ENCODE assay signal across 19 mouse cellular contexts in the genomic region with DNA sequence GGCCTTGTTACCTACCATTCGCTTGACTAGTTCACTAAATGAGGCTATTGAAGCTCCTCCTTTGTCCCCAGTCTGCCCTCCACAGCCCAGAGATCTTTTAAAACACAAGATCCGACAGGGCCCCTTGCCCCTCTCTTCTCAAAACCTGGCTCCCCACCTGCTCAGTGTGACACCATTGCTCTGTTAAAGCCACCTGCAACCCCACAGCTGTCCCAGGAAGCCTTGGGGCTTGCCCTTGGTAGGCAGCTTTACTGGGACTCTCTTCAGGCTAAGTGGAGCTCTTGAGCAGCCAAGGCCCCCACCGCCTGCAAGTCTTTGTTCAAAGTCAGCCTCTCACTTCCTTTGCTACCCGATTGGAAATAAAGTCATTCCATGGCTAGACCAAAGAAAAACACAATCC. TPM values are rescaled to one million over a fixed set of nuclear protein-coding genes. Genes with fewer than 3 reads are reported as not detected.
DNase-seq lines count a peak whose midpoint lies in the region; ATAC-seq lines count a peak whose summit lies in the region.
"Had no signal": no experiment of that assay in that cellular context is flagged by ENCODE, and none has a peak within 500 bp of the region (broad histone marks: within the 10 kb centered on the region; RNA-seq: fewer than 3 reads in every experiment).

No protein-coding gene starts in this region.

- no peaks in the 10 kb centered on the region for H3K9me3 ChIP-seq in heart, embryonic 13.5 days
- no peaks in the 10 kb centered on the region; the same call in 1 of the 2 replicates for H3K9me3 ChIP-seq in kidney, embryonic 15.5 days (replicated peaks)
- H3K9me3 ChIP-seq: hindbrain, embryonic 15.5 days; midbrain, embryonic 10.5 days had no signal

- no peak overlapping the region for H3K4me3 ChIP-seq in heart, embryonic 13.5 days
- no peak overlapping the region for H3K4me3 ChIP-seq in kidney, embryonic 15.5 days (replicated peaks)
- H3K4me3 ChIP-seq: gastrocnemius, adult 2 months; hindbrain, embryonic 15.5 days; midbrain, embryonic 10.5 days had no signal

- H3K27ac ChIP-seq in heart, embryonic 13.5 days (replicated peaks): peak overlapping the region; percentile 68
- H3K27ac ChIP-seq in kidney, embryonic 15.5 days: peak overlapping the region; percentile 58
- H3K27ac ChIP-seq: gastrocnemius, adult 2 months; hindbrain, embryonic 15.5 days; midbrain, embryonic 10.5 days had no signal

- DNase-seq in heart, postnatal 4 days: no peak
- DNase-seq in kidney, postnatal 10 days: no peak
- DNase-seq in ZHBTc4 (ENCODE audit: low read depth, low spot score): peak; percentile 52
- DNase-seq in thymus, postnatal 14 days: no peak
- DNase-seq: adrenal gland, adult 2 months; cerebellum, adult 9-11 months; embryo, embryonic 11 days; gastrocnemius, adult 2 months; kidney, adult 9 months; thymus, adult 2 months had no signal

- H3K36me3 ChIP-seq in heart, embryonic 13.5 days: no peaks in the 10 kb centered on the region
- no peaks in the 10 kb centered on the region for H3K36me3 ChIP-seq in kidney, embryonic 15.5 days
- H3K36me3 ChIP-seq: hindbrain, embryonic 15.5 days; midbrain, embryonic 10.5 days had no signal

- H3K4me1 ChIP-seq in heart, embryonic 13.5 days: peaks cover 48% of the 10 kb centered on the region
- peaks cover 19% of the 10 kb centered on the region for H3K4me1 ChIP-seq in kidney, embryonic 15.5 days

- H3K9ac ChIP-seq in heart, embryonic 13.5 days: 0 out of 2 replicates have a peak overlapping the region, but pooled peaks have one; percentile 52
- H3K9ac ChIP-seq in kidney, embryonic 15.5 days: no peak overlapping the region
- H3K9ac ChIP-seq: hindbrain, embryonic 15.5 days had no signal

- WGBS in heart, embryonic 13.5 days: 49% methylated on average over 4 of the region's 4 CpGs
- 46% methylated on average over 4 of the region's 4 CpGs for WGBS in kidney, embryonic 15.5 days

- no peak for ATAC-seq in heart, embryonic 13.5 days (ENCODE audit: extremely low read depth, insufficient number of reproducible peaks, low FRiP score, low TSS enrichment)
- 0 out of 2 replicates have a peak, but pooled peaks have one; percentile 24 for ATAC-seq in kidney, embryonic 15.5 days (replicated peaks; ENCODE audit: low FRiP score)
- ATAC-seq in megakaryocyte progenitor cell, adult 5-6 weeks (replicated peaks; ENCODE audit: poor library complexity): 0 out of 2 replicates have a peak, but pooled peaks have one; percentile 14
- ATAC-seq: CD4-positive, CD25-positive, alpha-beta regulatory T cell, adult 4 months; lung, postnatal 0 days; Patski had no signal

- H3K4me2 ChIP-seq in heart, embryonic 13.5 days: no peak overlapping the region
- no peak overlapping the region for H3K4me2 ChIP-seq in kidney, embryonic 15.5 days
- H3K4me2 ChIP-seq: hindbrain, embryonic 15.5 days; liver, embryonic 11.5 days had no signal

- no peaks in the 10 kb centered on the region for H3K27me3 ChIP-seq in heart, embryonic 13.5 days (replicated peaks)
- no peaks in the 10 kb centered on the region for H3K27me3 ChIP-seq in kidney, embryonic 15.5 days
- H3K27me3 ChIP-seq: hindbrain, embryonic 15.5 days; Patski had no signal

RNA-seq across cellular contexts. Expression of a gene that starts 16.9 kb away (rescaled TPM):
- 30.3 and 30.8 TPM in 2 replicates for polyA plus RNA-seq in heart, embryonic 13.5 days (2015; fragmentation: Nextera tagmentation; extraction: Ambion mirVana)
- total RNA-seq in heart, postnatal 4 days (2021): 10 to 100 TPM; 66.7 to 70.5 TPM
- polyA plus RNA-seq in kidney, embryonic 15.5 days (2015; fragmentation: Nextera tagmentation; extraction: Ambion mirVana): 38.0 and 42.6 TPM in 2 replicates
- total RNA-seq in megakaryocyte progenitor cell, adult 5-6 weeks (2015): 82.6 and 124 TPM in 2 replicates
- total RNA-seq in megakaryocyte progenitor cell, adult 5-6 weeks (2017): 49.5 and 79.8 TPM in 2 replicates

RNA-seq across cellular contexts. Expression of a gene that starts 17.7 kb away (rescaled TPM):
- polyA plus RNA-seq in heart, embryonic 13.5 days (2015; fragmentation: Nextera tagmentation; extraction: Ambion mirVana): 23.2 and 26.4 TPM in 2 replicates
- 10 to 100 TPM; 42.9 to 43.7 TPM for total RNA-seq in heart, postnatal 4 days (2021)
- 47.0 and 49.1 TPM in 2 replicates for polyA plus RNA-seq in kidney, embryonic 15.5 days (2015; fragmentation: Nextera tagmentation; extraction: Ambion mirVana)
- total RNA-seq in megakaryocyte progenitor cell, adult 5-6 weeks (2015): 25.3 and 28.7 TPM in 2 replicates
- 12.1 and 12.2 TPM in 2 replicates for total RNA-seq in megakaryocyte progenitor cell, adult 5-6 weeks (2017)
